9 mouse cellular contexts compared by ENCODE assay signal in genomic region chr3:123335480-123335879, GRCm38 (mm10). TPM values are rescaled to one million over a fixed set of nuclear protein-coding genes. Genes with fewer than 3 reads are reported as not detected.
A peak's percentile ranks its signal among the peaks of the same experiment; 100 is the strongest.
DNase-seq lines count a peak whose midpoint lies in the region; ATAC-seq and TF ChIP-seq lines count a peak whose summit lies in the region.
"Had no signal": no experiment of that assay in that cellular context is flagged by ENCODE, and none has a peak within 500 bp of the region (broad histone marks: within the 10 kb centered on the region; RNA-seq: fewer than 3 reads in every experiment).

No protein-coding gene starts in this region.

- peak; percentile 61; the same call in 1 of the 2 replicates for ATAC-seq in limb, embryonic 11.5 days (ENCODE audit: insufficient number of reproducible peaks, low FRiP score, low TSS enrichment, low read depth)

- no peak for TF ChIP-seq POLR2A in brain, embryonic 14.5 days (IDR thresholded peaks at IDR 0.05; ENCODE audit: borderline replicate concordance, extremely low read depth, insufficient read depth, insufficient read length, poor library complexity, severe bottlenecking)
- TF ChIP-seq POLR2A in myocyte (IDR thresholded peaks at IDR 0.05; ENCODE audit: insufficient read length, low read depth): no peak

- no peak overlapping the region for H3K9ac ChIP-seq in limb, embryonic 11.5 days (ENCODE audit: low read length)

- no peaks in the 10 kb centered on the region for H3K36me3 ChIP-seq in limb, embryonic 11.5 days (ENCODE audit: control insufficient read depth, insufficient read depth, low read length)
- H3K36me3 ChIP-seq in limb, embryonic 10.5 days: no peaks in the 10 kb centered on the region
- no peaks in the 10 kb centered on the region for H3K36me3 ChIP-seq in myocyte (ENCODE audit: control insufficient read depth, insufficient read depth)

- no peaks in the 10 kb centered on the region for H3K27me3 ChIP-seq in limb, embryonic 11.5 days (ENCODE audit: control insufficient read depth, insufficient read depth, low read length)
- no peaks in the 10 kb centered on the region for H3K27me3 ChIP-seq in limb, embryonic 10.5 days (ENCODE audit: low read depth, poor library complexity, severe bottlenecking)
- H3K27me3 ChIP-seq in myocyte (ENCODE audit: control insufficient read depth, insufficient read depth, insufficient read length): no peaks in the 10 kb centered on the region

- no peaks in the 10 kb centered on the region for H3K9me3 ChIP-seq in limb, embryonic 11.5 days (ENCODE audit: control insufficient read depth, low read length)
- H3K9me3 ChIP-seq in limb, embryonic 10.5 days (replicated peaks): no peaks in the 10 kb centered on the region

- H3K27ac ChIP-seq in limb, embryonic 11.5 days (replicated peaks; ENCODE audit: low read depth, low read length): no peak overlapping the region
- no peak overlapping the region for H3K27ac ChIP-seq in limb, embryonic 10.5 days

- no peak for DNase-seq in limb, embryonic 11.5 days (ENCODE audit: low spot score)
- no peak for DNase-seq in limb, embryonic 10.5 days (ENCODE audit: low spot score)
- peak; percentile 48 for DNase-seq in brain, embryonic 14.5 days (ENCODE audit: low read depth)
- peak; percentile 49 for DNase-seq in kidney, adult 9 months
- no peak for DNase-seq in urinary bladder, adult 2 months (ENCODE audit: low spot score)
- no peak for DNase-seq in T-cell, adult 2 months (ENCODE audit: low spot score)
- no peak for DNase-seq in c-Kit-positive CD71-positive TER-119-positive erythroid progenitor cells, embryonic 14.5 days (ENCODE audit: low spot score)
- DNase-seq: cerebellum, postnatal 25 days had no signal

- H3K4me2 ChIP-seq in limb, embryonic 11.5 days (ENCODE audit: low read depth, severe bottlenecking): no peak overlapping the region
- peak overlapping the region; percentile 92 for H3K4me2 ChIP-seq in myocyte (ENCODE audit: low read depth)

- no peaks in the 10 kb centered on the region for H3K4me1 ChIP-seq in limb, embryonic 11.5 days (ENCODE audit: control insufficient read depth, insufficient read depth, low read length)
- peaks cover 9% of the 10 kb centered on the region for H3K4me1 ChIP-seq in limb, embryonic 10.5 days

- WGBS in limb, embryonic 11.5 days: 60% methylated on average over 3 of the region's 3 CpGs
- WGBS in limb, embryonic 10.5 days: 70% methylated on average over 3 of the region's 3 CpGs

- H3ac ChIP-seq in myocyte (ENCODE audit: control insufficient read depth, insufficient read length): no peak overlapping the region

- peaks cover 3% of the 10 kb centered on the region for H3K79me2 ChIP-seq in myocyte (ENCODE audit: control insufficient read depth, insufficient read depth)

- no peak for TF ChIP-seq CTCF in brain, embryonic 14.5 days (IDR thresholded peaks at IDR 0.05; ENCODE audit: borderline replicate concordance, extremely low read depth, insufficient read depth, insufficient read length)

- H3K4me3 ChIP-seq in limb, embryonic 11.5 days (ENCODE audit: low read depth, low read length): no peak overlapping the region
- H3K4me3 ChIP-seq in limb, embryonic 10.5 days: no peak overlapping the region
- H3K4me3 ChIP-seq in myocyte: no peak overlapping the region

TF ChIP-seq in myocyte, 11 proteins besides CTCF, POLR2A, EP300 and RAD21:
- no peak for TF ChIP-seq MYOD1 (IDR thresholded peaks at IDR 0.05; ENCODE audit: control insufficient read depth in 1 of 3, insufficient read length in 2 of 3, low read depth in 2 of 3)
- TF ChIP-seq USF1 (IDR thresholded peaks at IDR 0.05; ENCODE audit: low read depth): no peak
- no peak for TF ChIP-seq SRF (IDR thresholded peaks at IDR 0.05; ENCODE audit: control insufficient read depth, insufficient read length, low read depth)
- TF ChIP-seq CEBPB (IDR thresholded peaks at IDR 0.05; ENCODE audit: insufficient read depth, poor library complexity, severe bottlenecking): peak; percentile 50; the same call in 1 of the 2 replicates
- TF ChIP-seq REST (IDR thresholded peaks at IDR 0.05; ENCODE audit: insufficient read depth, insufficient read length): no peak

RNA-seq across cellular contexts. Expression of gene Mettl14, which starts 50.4 kb away (rescaled TPM):
- polyA plus RNA-seq in limb, embryonic 11.5 days (2014; fragmentation: Nextera tagmentation; extraction: Ambion mirVana): 26.9 and 28.5 TPM in 2 replicates
- polyA plus RNA-seq in limb, embryonic 10.5 days (2016; fragmentation: Nextera tagmentation; extraction: Ambion mirVana): 25.4 and 30.6 TPM in 2 replicates
- polyA plus RNA-seq in brain, embryonic 14.5 days (2012; rRNA removed): 15.7 and 15.9 TPM in 2 replicates
- polyA plus RNA-seq in myocyte (2012; fragmentation: generic; extraction: Trizol): 5.2 TPM
- 12.6 and 15.4 TPM in 2 replicates for polyA plus RNA-seq in urinary bladder, adult 2 months (2012; rRNA removed)

Comparison
In these comparisons a context has a peak if more than half of its experiments do, and no peak if none do; other contexts are left out.
1. DNase-seq: peak in brain, embryonic 14.5 days (single experiment) and kidney, adult 9 months (single experiment); none in limb, embryonic 11.5 days (single experiment), limb, embryonic 10.5 days (single experiment), urinary bladder, adult 2 months (single experiment), T-cell, adult 2 months (single experiment) and c-Kit-positive CD71-positive TER-119-positive erythroid progenitor cells, embryonic 14.5 days (single experiment).